Mouse (Mus musculus) bone marrow, adult 2 months (tissue): ENCODE results near the gene Tspan9.

Experiments
- CTCF ChIP-seq: fragments of 200-500 bp; IDR thresholded peaks from 2 replicates; pipeline ENCODE4 v1.5.1; 2011; ENCODE audit warnings: low read length, control low read depth; ENCODE audit not compliant: control insufficient read depth, insufficient read depth
- POLR2A ChIP-seq: fragments of 200-500 bp; IDR thresholded peaks from 2 replicates; pipeline ENCODE4 v1.6.1; 2011; ENCODE audit warnings: low read depth, mild to moderate bottlenecking, control low read depth, low read length, borderline replicate concordance; ENCODE audit not compliant: control insufficient read depth

DNA sequence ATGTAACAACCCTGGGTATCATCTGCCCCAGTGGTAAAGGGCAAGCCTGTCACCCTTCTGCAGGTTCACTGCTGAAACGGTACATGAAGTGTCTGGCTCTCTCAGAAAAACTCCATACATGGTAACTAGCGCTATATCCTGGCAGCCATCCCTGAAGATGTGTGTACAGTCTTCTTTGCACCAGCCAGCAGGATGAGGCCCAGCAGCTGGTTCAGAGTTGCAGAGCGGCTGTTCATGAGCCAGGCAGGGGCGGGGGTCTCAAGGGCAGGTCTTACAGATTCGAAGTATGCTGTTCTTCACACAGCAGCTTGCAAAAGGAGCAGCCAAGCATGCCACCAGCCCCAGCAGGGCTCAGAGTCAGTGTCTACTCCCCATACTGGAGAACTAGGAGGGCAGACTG lies 139.9 kb downstream of the Tspan9 start:
- TF ChIP-seq CTCF (no peak), POLR2A (no peak)
